Mouse (Mus musculus): Measurements from ENCODE around the gene Angptl1. TPM values are rescaled to one million over a fixed set of nuclear protein-coding genes. Genes with fewer than 3 reads are reported as not detected.

Angptl1 gene
- polyA plus RNA-seq, 1 experiment from 2014 or later: not detected

- H3K79me2 ChIP-seq (ENCODE audit: inconsistent target): no peaks in the 10 kb centered on the region
- no peak overlapping the region for H3K27ac ChIP-seq
- no peak overlapping the region for H3K4me3 ChIP-seq (ENCODE audit: inconsistent target)
- H3K36me3 ChIP-seq (ENCODE audit: inconsistent target): no peaks in the 10 kb centered on the region
- 100% methylated on average over 2 of the region's 2 CpGs for WGBS (ENCODE audit: missing documents)
Measured at GRCm38 (mm10) chr1:156856666-156857065, 18.3 kb downstream of the Angptl1 start.

GRCm38 (mm10) chr1:156859156-156859555, 20.8 kb downstream of the Angptl1 start:
- no peaks in the 10 kb centered on the region for H3K79me2 ChIP-seq (ENCODE audit: inconsistent target)
- H3K4me3 ChIP-seq (ENCODE audit: inconsistent target): no peak overlapping the region
- WGBS (ENCODE audit: missing documents): 71% methylated on average over 2 of the region's 2 CpGs
- no peaks in the 10 kb centered on the region for H3K36me3 ChIP-seq (ENCODE audit: inconsistent target)
- no peak overlapping the region; the same call in 1 of the 2 replicates for H3K27ac ChIP-seq

- 5% methylated on average over 2 of the region's 2 CpGs for WGBS (ENCODE audit: missing documents)
- Histone ChIP-seq H3K79me2 (ENCODE audit: inconsistent target) (no peaks in the 10 kb centered on the region), H3K36me3 (ENCODE audit: inconsistent target) (no peaks in the 10 kb centered on the region), H3K4me3 (ENCODE audit: inconsistent target) (no peak overlapping the region), H3K27ac (peak overlapping the region; percentile 36; the same call in 1 of the 2 replicates)
Measured at GRCm38 (mm10) chr1:156859711-156860250, 21.4 kb downstream of the Angptl1 start.

GRCm38 (mm10) chr1:156860266-156860665, 21.9 kb downstream of the Angptl1 start:
- no peaks in the 10 kb centered on the region for H3K79me2 ChIP-seq (ENCODE audit: inconsistent target)
- 23% methylated on average over 8 of the region's 8 CpGs for WGBS (ENCODE audit: missing documents)
- no peak overlapping the region for H3K4me3 ChIP-seq (ENCODE audit: inconsistent target)
- no peaks in the 10 kb centered on the region for H3K36me3 ChIP-seq (ENCODE audit: inconsistent target)
- H3K27ac ChIP-seq: peak overlapping the region; percentile 36; the same call in 1 of the 2 replicates

- Histone ChIP-seq H3K4me3 (ENCODE audit: inconsistent target) (no peak overlapping the region), H3K79me2 (ENCODE audit: inconsistent target) (no peaks in the 10 kb centered on the region), H3K27ac (no peak overlapping the region), H3K36me3 (ENCODE audit: inconsistent target) (no peaks in the 10 kb centered on the region)
- 29% methylated on average over 4 of the region's 4 CpGs for WGBS (ENCODE audit: missing documents)
Measured at GRCm38 (mm10) chr1:156861475-156862043, 23.2 kb downstream of the Angptl1 start.

- Histone ChIP-seq H3K36me3 (ENCODE audit: inconsistent target) (no peaks in the 10 kb centered on the region), H3K27ac (no peak overlapping the region), H3K79me2 (ENCODE audit: inconsistent target) (no peaks in the 10 kb centered on the region), H3K4me3 (ENCODE audit: inconsistent target) (no peak overlapping the region)
- WGBS (ENCODE audit: missing documents): 76% methylated on average over 3 of the region's 3 CpGs
Measured at GRCm38 (mm10) chr1:156863726-156864125, 25.4 kb downstream of the Angptl1 start.

- Histone ChIP-seq H3K36me3 (ENCODE audit: inconsistent target) (no peaks in the 10 kb centered on the region), H3K27ac (no peak overlapping the region), H3K79me2 (ENCODE audit: inconsistent target) (no peaks in the 10 kb centered on the region), H3K4me3 (ENCODE audit: inconsistent target) (no peak overlapping the region)
- 71% methylated on average over 3 of the region's 3 CpGs for WGBS (ENCODE audit: missing documents)
Measured at GRCm38 (mm10) chr1:156864240-156864639, 25.9 kb downstream of the Angptl1 start.

- WGBS (ENCODE audit: missing documents): 93% methylated on average over 5 of the region's 5 CpGs
- no peaks in the 10 kb centered on the region for H3K36me3 ChIP-seq (ENCODE audit: inconsistent target)
- no peaks in the 10 kb centered on the region for H3K79me2 ChIP-seq (ENCODE audit: inconsistent target)
- H3K27ac ChIP-seq: no peak overlapping the region
- no peak overlapping the region for H3K4me3 ChIP-seq (ENCODE audit: inconsistent target)
Measured at GRCm38 (mm10) chr1:156870028-156870427, 31.7 kb downstream of the Angptl1 start.

- H3K79me2 ChIP-seq (ENCODE audit: inconsistent target): no peaks in the 10 kb centered on the region
- H3K36me3 ChIP-seq (ENCODE audit: inconsistent target): no peaks in the 10 kb centered on the region
- no peak overlapping the region for H3K27ac ChIP-seq
- no peak overlapping the region for H3K4me3 ChIP-seq (ENCODE audit: inconsistent target)
- 80% methylated on average over 4 of the region's 4 CpGs for WGBS (ENCODE audit: missing documents)
Measured at GRCm38 (mm10) chr1:156870616-156871015, 32.3 kb downstream of the Angptl1 start.

- 92% methylated on average over 2 of the region's 2 CpGs for WGBS (ENCODE audit: missing documents)
- Histone ChIP-seq H3K4me3 (ENCODE audit: inconsistent target) (no peak overlapping the region), H3K27ac (no peak overlapping the region), H3K79me2 (ENCODE audit: inconsistent target) (no peaks in the 10 kb centered on the region), H3K36me3 (ENCODE audit: inconsistent target) (no peaks in the 10 kb centered on the region)
Measured at GRCm38 (mm10) chr1:156884782-156885181, 46.4 kb downstream of the Angptl1 start.

GRCm38 (mm10) chr1:156885879-156886278, 47.5 kb downstream of the Angptl1 start:
- no peaks in the 10 kb centered on the region for H3K36me3 ChIP-seq (ENCODE audit: inconsistent target)
- 100% methylated on average over 2 of the region's 2 CpGs for WGBS (ENCODE audit: missing documents)

GRCm38 (mm10) chr1:156888830-156889229, 50.5 kb downstream of the Angptl1 start:
- 98% methylated on average over 4 of the region's 4 CpGs for WGBS (ENCODE audit: missing documents)
- Histone ChIP-seq H3K4me3 (ENCODE audit: inconsistent target) (no peak overlapping the region), H3K79me2 (ENCODE audit: inconsistent target) (no peaks in the 10 kb centered on the region), H3K27ac (no peak overlapping the region), H3K36me3 (ENCODE audit: inconsistent target) (no peaks in the 10 kb centered on the region)

More at GRCm38 (mm10) chr1:156885879-156886278, 47.5 kb downstream of the Angptl1 start:
- H3K79me2 ChIP-seq (ENCODE audit: inconsistent target): no peaks in the 10 kb centered on the region
- H3K4me3 ChIP-seq (ENCODE audit: inconsistent target): no peak overlapping the region
- H3K27ac ChIP-seq: no peak overlapping the region

- WGBS (ENCODE audit: missing documents): 87% methylated on average over 4 of the region's 4 CpGs
- Histone ChIP-seq H3K36me3 (ENCODE audit: inconsistent target) (no peaks in the 10 kb centered on the region), H3K4me3 (ENCODE audit: inconsistent target) (no peak overlapping the region), H3K79me2 (ENCODE audit: inconsistent target) (no peaks in the 10 kb centered on the region), H3K27ac (no peak overlapping the region)
Measured at GRCm38 (mm10) chr1:156891561-156891960, 53.2 kb downstream of the Angptl1 start.

GRCm38 (mm10) chr1:156901689-156902088, 63.3 kb downstream of the Angptl1 start:
- no peak overlapping the region for H3K4me3 ChIP-seq (ENCODE audit: inconsistent target)
- no peaks in the 10 kb centered on the region for H3K36me3 ChIP-seq (ENCODE audit: inconsistent target)
- 94% methylated on average over 6 of the region's 6 CpGs for WGBS (ENCODE audit: missing documents)
- no peak overlapping the region for H3K27ac ChIP-seq
- H3K79me2 ChIP-seq (ENCODE audit: inconsistent target): no peaks in the 10 kb centered on the region

- Histone ChIP-seq H3K36me3 (ENCODE audit: inconsistent target) (no peaks in the 10 kb centered on the region), H3K79me2 (ENCODE audit: inconsistent target) (no peaks in the 10 kb centered on the region), H3K27ac (no peak overlapping the region), H3K4me3 (ENCODE audit: inconsistent target) (no peak overlapping the region)
- WGBS (ENCODE audit: missing documents): 89% methylated on average over 3 of the region's 3 CpGs
Measured at GRCm38 (mm10) chr1:156903899-156904298, 65.5 kb downstream of the Angptl1 start.

GRCm38 (mm10) chr1:156905660-156906059, 67.3 kb downstream of the Angptl1 start:
- H3K27ac ChIP-seq: no peak overlapping the region
- no peak overlapping the region for H3K4me3 ChIP-seq (ENCODE audit: inconsistent target)
- H3K36me3 ChIP-seq (ENCODE audit: inconsistent target): no peaks in the 10 kb centered on the region
- whole genome bisulfite sequencing (ENCODE audit: missing documents): 96% methylated on average over 2 of the region's 2 CpGs
- H3K79me2 ChIP-seq (ENCODE audit: inconsistent target): no peaks in the 10 kb centered on the region

Measured in macrophage (primary cell).